Mouse (Mus musculus) regulatory T cell (primary cell): ENCODE results near the gene Rsl1.
"Not testable (repeated sequence)": the region's sequence is repeated elsewhere in the genome, so short reads cannot be mapped to it uniquely, and the experiment has no call there.

Experiments used
- in situ Hi-C: fragments of 300-600 bp; cut with MboI, MseI; formaldehyde crosslinking; loops from one replicate; pipeline ENCODE4 v1.15.1; 2025; ENCODE audit warnings: high pct_unique_total_duplicates

The Rsl1 gene

GRCm38 (mm10) chr13:67172991-67173722, at the start of gene Rsl1:
TSS of gene Rsl1 (plus strand) at chr13:67173182.
- in situ Hi-C loops = not testable (repeated sequence)

GRCm38 (mm10) chr13:67124460-67124859, 48.5 kb upstream of the Rsl1 start:
- in situ Hi-C loops = no loop called here

GRCm38 (mm10) chr13:67127507-67127906, 45.5 kb upstream of the Rsl1 start:
- in situ Hi-C loops = not testable (repeated sequence)

GRCm38 (mm10) chr13:67128038-67128721, 44.8 kb upstream of the Rsl1 start:
- in situ Hi-C loops = no loop called here

- in situ Hi-C loops = not testable (repeated sequence)
Observed at GRCm38 (mm10) chr13:67166122-67166521, 6.9 kb upstream of the Rsl1 start.

GRCm38 (mm10) chr13:67173723-67174055, 707 bp downstream of the Rsl1 start:
- in situ Hi-C loops = no loop called here

GRCm38 (mm10) chr13:67194340-67194894, 21.4 kb downstream of the Rsl1 start, which contains the start of gene Zfp455:
TSS of gene Zfp455 (plus strand) at chr13:67194506.
- in situ Hi-C loops = loop anchor here (5.0 to 10.0 kb wide), 2 partner anchors 77 to 260 kb away; partner anchors contain the start of gene Rslcan18

- in situ Hi-C loops = no loop called here
Observed at GRCm38 (mm10) chr13:67201656-67202055, 28.7 kb downstream of the Rsl1 start.

GRCm38 (mm10) chr13:67214015-67214607, 41.1 kb downstream of the Rsl1 start:
- in situ Hi-C loops = no loop called here
